Mouse (Mus musculus) right cerebral cortex, postnatal 14 days (tissue): ENCODE results near the gene Asic2.

Source experiments
- DNase-seq: peaks from one replicate; pipeline ENCODE4 v3.0.0; 2022

The Asic2 gene

DNA sequence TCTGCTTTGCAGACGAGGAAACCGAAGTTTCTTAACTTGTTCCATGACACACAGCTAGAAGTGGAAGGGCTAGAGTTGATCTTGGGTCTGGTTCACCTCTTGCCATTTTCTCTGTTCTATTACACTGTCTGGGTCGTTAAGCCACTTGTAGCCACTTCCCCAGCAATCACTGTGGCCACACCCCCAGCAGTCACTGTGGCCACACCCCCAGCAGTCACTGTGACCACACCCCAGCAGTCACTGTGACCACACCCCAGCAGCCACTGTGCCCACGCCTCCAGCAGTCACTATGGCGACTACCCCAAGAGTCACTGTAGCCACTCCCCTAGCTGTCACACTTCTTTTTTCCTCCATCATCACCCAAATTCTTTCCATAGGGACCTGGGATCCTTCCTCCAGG, 1000.7 kb downstream of the Asic2 start:
- no peak for DNase-seq

DNA sequence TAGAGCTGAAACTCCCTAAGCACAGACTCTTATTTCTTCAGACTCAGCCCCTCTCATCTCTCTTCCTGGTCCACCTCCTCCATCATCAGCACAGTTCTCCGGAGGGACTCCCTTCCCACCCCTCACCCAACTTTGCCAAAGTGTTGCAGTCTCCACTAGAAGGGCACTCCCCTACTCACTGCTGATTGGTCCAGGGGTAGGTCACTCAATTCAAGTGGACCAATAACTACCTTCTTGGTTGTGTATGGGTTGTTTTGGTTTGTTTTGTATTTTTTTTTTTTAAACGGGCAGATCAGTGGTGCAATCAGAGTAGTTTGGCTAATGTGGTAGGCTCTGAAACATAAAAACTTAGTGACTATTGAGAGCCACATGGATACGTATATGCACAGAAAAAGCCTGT, 1002.2 kb downstream of the Asic2 start:
- peak; percentile 21 for DNase-seq

DNA sequence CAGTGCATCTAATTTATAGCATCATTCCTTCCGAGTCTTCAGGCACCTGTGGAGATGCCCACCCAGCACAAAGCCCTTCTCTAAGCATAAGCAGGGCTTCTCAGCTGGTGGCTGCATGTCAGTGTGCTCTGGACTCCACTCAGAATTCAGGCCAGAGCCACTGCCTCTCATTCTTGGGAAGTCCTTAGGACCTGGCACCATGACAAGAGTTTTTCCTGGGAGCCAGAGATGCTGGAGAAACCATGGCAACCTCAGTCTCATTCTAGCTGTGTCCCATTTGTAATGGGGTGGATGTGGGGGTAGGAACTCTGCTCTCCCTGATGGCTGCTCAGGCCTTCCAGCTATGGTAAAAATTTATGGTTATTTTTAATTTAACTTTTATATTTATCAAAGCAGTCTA, 1006.9 kb downstream of the Asic2 start:
- DNase-seq, result peak; percentile 56

DNA sequence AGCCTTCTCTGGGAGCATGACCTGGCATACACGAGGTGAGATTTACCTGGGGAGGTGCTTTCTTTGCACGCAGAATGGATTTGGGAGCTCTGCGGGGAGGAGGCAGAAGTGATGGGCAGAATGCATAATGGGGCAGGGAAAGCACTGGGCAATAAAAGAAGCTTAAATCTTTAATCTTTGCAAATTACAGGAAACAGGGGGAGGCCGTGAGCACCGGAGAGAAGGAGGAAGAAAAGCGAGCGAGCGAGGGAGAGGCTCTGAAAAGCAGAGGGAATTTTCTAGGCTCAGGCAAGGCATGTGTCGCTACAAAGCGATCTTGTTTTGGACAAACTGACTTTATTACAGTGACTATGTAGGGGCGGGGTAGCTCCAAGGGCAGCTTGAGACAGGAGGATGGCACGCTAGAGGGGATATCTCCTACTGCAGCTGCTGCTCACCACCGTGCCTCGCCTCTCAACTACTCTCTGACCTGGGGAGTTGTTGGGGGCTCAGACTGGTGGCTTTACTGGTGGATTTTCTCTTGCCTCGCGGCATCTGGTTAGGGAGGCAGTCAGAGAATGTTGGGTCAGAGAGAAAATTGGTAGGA, 1010.1 kb downstream of the Asic2 start:
- DNase-seq, result no peak

DNA sequence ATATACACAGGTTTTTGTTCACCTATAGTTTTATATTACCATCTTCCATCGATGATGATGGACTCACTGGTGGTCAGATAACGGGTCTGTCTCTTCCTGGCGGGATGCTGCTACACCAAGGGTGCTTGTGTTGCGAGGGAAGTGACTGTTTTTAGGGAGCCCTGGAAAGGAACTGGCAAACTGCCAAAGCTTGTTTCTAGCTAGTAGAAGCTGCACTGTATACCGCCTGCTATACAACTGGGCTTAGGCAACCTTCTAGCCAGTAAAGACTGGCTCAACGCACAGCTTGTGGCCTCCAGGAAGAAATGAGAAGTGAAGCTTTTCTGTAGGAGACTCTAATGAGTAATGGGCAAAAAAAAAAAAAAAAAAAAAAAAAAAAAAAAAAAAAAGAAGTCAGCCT, 1012.3 kb downstream of the Asic2 start:
- DNase-seq, result no peak

DNA sequence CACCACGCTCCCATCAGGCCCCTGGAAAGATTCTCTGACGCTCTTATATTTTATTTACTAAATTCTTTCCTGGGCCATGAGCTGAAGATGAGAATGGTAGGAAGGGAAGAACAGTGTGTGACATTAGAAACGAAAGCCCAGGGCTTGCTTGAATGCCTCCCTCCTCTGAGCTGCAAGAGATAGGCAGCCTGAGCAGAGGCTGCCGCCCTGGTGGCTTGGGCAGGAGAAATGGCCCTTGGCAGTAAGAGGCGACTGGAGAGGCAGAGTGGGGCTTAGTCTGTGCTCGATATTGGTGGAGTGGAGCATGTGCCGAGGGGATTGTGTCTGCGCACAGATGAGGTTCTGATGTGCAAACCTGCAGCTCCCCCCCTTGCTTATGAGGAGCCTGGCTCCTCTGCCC, 1014.1 kb downstream of the Asic2 start:
- no peak for DNase-seq

DNA sequence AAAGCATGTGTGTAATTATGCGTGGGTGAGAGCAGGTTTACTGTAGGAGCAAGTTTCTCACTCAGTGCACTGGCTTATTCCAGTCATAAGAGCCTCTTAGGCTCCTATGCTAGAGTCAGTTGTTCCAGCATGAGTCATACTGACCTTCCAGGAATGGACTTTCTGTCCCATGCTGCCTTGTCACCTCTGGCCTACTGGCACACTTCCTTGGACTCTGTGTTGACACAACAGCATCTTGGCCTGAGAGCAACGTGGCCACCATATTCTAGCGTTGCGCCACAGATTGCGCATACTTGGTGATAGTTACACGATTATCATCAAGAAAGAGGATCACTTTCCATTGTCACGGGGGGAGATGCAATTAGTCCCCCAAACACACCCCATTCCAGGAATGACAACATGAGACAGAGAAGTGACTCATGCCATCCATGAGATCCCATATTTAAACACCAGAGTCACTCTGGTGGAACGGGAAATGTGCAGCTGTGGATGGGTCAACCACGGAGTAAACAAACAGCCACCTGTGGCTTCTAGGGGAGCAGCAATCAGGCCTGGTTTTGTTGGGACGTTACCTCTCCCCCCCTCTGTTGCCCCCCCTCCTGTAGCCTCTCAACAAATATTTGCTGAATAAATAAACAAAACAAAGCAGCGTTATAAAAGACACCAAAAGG, 1019.1 kb downstream of the Asic2 start:
- no peak for DNase-seq

DNA sequence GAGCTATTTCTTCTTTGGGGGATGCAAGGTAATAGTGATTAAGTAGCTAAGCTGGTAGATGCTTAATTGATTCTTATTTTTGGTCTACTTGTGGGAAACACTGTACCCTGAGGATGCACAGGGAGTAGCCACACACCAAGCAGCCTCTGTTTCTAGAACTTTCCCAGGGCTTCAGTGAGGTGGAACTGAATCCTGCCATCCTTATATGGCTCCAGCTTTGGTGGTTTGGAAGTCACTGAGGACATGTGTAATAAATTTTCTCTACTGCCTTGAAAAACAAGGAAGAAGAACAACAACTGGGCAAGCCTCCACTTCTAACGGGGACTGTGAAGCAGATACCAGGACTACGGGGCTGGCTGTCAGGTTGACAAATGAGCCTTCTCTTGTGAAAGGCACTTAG, 1020.2 kb downstream of the Asic2 start:
- no peak for DNase-seq

DNA sequence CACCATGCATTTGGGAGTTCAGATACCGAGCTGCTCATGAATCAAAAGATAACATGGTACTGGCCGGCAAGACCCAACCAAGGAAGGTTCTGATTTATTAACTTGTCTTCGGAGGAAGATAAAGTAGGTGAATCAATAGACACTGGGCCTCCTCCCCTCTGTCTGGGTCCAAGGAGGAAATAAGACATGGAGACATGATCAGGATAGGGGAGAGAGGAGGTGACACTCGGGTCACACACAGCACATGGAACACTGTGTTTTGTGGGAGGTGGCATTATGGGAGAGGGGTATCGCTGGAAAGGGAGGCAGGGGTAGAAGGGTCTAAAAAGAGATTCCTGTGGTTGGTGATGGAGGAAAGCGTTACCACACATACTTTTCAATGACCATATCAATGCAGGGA, 1022.1 kb downstream of the Asic2 start:
- no peak for DNase-seq

DNA sequence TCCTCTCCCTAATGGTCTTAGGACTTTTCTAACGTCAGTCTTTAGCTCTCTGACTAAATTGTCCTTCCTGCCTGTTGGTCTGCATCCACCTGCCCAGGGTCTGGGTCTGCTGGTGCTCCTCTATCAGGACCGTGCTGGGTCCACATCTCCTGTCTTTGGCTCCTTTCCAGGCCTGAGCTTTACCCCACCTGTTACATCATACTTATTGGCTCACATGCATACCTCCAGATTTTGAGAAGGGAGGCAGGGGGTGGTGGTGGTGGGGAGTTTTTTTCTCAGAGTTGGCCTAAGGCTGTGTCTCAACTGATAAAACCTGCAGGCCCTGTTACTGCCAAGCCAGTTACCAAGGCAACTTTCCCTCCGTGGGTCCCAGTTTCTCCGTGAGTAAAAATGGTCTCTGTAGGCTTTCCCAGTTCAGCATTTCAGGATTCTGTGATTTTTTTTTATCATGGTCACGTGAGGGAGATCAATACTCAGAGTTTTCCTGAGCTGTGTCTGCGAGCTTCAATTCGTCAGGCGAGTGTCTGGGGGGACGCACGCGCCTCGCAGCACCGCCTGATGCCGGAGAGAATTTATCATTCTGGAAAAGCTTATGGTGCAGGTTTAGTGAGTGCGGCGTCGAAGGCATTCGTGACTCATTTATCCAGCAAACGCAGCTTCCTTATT, 1044.8 kb downstream of the Asic2 start:
- DNase-seq, result peak; percentile 38

DNA sequence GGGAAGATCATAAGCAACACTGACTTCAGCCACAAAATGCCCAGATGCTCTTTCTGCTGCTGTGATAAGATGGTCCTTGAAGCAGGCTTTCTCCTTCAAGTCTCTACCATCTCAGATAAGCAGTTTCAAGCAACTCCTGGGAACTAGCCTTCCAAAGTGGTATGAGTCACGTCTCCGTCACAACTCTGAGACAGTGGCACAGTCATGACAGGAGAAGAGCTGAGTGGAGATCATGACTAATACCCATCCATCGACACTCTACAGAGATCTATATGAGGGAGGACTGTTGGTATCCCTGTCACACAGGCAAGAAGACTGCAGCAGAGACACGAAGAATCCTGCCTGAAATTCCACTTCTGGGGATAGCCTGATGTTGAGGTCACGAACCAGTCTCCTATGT, 1049.9 kb downstream of the Asic2 start:
- DNase-seq, result no peak

DNA sequence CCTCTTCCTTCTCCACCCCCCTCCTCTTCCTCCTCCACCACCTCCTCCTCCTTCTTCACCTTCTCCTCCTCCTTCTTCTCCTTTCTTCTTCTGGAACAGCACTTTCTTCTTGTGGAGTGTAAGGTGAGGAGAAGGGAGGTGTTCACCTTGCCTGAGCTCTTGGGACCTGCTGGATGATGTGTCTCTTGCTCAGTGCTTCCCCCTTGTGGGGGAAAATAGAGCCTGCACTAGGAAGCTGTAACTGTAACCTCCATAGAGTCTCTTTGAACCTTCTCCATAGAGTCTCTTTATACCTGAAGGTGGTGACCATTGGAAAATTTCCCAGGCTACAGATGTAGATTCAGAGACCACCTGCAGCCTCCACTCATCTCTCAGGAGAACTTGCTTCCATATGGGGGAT, 1050.6 kb downstream of the Asic2 start:
- DNase-seq, result no peak

DNA sequence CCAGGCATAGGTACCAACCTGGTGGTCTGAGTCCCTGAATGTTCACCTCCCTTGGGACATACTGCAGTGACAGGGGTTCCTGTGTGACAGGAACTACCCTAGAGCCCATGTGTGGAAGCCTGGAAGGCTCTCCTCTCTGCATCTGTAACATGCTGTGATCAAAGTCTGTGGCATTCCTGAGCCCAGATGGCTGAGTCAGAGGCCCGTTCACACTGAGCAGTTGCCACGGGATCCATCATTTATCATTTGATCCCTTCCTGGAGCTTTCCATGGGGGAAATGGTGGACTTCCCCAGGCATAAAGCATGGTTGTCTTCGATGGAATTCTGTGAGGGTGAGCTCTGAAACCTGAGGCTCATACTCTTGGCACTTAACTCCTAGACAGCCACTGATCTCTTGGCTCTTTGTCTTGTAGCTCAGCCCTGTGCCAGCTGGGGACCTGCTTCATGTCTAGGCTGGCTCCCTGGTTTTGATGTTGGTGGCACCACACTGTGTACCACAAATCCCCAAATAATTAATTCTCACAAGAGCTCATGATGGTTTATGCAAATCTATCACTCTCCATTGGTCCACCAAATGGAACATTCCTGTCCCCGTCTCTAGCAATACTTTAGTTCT, 1054.7 kb downstream of the Asic2 start:
- no peak for DNase-seq

DNA sequence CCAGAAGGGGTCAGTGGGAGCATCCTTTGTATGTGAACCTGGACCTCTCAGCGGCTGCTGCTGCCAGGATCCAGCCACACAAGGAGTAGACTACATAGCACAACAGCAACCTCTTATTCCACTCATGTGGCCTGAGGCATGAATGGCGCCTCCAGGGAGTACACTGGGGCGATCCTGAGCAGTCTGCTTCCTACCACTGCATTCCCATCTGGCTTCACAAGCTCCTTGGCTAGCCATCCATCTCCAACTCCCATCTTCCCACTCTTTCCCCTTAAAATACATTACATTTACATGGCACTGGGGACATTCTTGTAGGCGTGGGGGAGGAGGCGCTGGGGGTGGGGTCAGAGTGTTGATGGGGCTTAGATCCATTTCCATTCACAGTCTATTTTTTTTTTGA, 1055.5 kb downstream of the Asic2 start:
- peak; percentile 23 for DNase-seq

DNA sequence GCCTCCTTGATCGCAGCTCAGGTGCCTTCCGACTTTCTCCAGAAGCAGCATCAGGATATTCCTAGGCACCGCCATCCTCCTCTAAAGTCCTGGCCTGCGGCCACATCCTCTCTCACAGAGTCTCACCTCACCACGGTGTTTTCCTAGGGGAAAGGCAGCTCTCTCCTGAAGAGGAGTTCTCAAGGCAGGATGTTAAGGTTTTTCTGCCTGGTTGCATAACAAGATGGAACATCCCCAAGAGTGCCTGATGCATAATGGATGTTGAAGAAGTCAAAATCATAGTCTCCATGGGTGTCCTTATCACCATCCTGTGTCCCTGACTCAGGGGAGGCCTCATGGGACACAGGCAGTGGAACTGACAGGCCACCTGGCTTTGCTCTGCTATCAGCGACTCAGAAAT, 1060.4 kb downstream of the Asic2 start:
- no peak for DNase-seq

DNA sequence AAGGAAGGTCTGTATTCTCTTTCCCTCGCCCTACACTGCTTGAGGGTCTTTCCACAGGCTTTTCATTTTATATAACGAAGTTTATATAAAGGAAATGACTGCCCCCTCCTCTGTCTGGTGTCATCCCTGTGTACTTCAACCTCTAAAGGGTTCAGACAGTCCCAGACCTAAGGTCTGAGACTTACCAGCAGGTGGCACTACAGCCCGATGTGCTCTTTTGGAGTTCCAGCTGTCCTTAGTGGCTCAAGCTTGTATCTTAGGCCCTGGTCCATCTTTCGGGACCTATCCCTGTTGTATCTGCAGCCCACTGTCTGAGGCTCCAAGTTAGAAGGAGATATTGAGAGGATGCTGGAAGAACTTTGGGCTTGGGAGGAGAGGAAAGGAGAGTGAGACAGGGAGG, 1061.8 kb downstream of the Asic2 start:
- DNase-seq, result peak; percentile 76

DNA sequence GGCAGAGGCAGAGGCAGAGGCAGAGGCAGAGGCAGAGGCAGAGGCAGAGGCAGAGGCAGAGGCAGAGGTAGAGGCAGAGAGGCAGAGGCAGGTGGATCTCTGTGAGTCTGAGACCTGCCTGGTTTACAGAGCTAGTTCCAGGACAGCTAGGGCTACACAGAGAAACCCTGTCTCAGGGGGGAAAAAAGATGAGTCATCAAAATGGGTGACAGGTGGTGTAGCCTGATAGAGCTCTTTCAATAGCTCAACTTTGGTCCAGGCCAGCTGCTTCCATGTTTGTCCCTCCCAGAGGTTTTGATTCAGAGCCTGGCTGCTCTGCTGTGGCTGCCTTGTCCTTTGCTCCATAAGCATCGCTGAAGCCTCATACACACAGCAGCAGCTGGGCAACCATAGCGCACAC, 1063.7 kb downstream of the Asic2 start:
- no peak for DNase-seq

DNA sequence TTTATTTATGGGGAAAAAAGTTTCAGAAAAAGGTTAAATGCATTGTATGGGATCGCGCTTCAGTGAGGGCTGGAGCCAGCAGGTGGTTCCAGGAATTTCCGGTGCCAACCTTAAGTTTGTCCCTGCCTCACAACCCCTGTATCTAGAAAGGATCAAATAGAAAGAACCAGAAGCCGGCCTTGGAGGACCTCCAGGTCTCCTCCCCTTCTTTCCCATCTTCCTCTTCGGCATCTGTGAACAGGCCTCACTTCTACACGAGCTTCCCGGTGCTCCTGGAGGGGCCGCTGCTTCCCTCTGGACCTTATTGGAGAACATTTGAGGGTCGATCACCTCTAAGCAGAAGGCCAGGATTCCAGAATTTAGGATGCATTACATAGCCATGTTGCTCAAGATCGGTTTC, 1064.8 kb downstream of the Asic2 start:
- DNase-seq, result no peak

DNA sequence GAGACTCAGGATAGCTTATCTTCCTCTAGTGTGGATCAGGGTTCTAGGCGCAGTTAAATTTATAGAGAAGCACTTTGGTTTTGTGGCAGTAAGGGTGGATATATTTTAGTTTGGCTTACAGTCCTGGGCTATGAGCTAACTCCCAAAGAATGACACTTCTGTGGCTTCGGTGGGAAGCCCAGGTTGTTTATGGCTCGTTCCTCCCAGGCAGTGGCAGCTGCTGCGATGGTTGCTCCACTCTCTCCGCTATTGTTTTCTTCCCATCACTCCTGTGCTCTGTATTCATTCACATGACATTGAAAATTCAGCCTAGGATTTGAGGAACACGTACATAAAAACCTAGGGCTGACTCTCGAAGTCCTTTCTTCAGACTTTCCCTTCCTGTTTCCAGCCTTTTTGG, 1065.6 kb downstream of the Asic2 start:
- no peak for DNase-seq

DNA sequence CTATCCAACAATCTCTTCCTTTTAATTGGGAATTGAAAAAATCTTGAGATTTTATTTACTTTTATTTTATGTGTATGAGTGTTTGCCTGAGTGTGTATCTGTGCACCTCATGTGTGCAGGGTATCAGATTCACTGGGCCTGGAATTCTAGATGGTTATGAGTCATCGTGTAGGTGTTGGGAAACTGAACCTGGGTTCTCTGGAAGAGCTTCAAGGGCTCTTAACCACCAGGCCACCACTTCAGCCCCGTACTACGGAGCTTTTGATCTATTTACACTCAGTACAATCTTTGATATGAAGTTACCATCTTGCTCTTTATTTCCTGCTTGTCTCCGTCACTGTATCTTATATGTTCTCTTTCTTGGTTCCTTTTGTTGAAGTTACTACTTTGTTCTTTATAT, 1067.7 kb downstream of the Asic2 start:
- DNase-seq, result no peak

DNA sequence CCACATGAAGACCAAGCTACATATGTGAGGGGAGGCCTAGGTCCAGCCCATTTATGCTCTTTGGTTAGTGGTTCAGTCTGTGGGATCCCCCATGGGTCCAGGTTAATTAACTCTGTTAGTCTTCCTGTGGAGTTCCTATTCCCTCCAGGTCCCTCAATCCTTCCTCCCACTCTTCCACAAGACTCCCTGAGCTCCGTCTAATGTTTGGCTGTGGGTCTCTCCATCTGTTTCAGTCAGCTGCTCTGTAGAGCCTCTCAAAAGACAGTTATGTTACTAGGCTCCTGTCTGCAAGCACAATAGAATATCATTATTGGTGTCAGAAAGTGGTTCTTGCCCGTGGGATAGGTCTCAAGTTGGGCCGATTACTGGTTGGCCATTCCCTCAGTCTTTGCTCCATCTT, 1072.4 kb downstream of the Asic2 start:
- DNase-seq, result no peak

DNA sequence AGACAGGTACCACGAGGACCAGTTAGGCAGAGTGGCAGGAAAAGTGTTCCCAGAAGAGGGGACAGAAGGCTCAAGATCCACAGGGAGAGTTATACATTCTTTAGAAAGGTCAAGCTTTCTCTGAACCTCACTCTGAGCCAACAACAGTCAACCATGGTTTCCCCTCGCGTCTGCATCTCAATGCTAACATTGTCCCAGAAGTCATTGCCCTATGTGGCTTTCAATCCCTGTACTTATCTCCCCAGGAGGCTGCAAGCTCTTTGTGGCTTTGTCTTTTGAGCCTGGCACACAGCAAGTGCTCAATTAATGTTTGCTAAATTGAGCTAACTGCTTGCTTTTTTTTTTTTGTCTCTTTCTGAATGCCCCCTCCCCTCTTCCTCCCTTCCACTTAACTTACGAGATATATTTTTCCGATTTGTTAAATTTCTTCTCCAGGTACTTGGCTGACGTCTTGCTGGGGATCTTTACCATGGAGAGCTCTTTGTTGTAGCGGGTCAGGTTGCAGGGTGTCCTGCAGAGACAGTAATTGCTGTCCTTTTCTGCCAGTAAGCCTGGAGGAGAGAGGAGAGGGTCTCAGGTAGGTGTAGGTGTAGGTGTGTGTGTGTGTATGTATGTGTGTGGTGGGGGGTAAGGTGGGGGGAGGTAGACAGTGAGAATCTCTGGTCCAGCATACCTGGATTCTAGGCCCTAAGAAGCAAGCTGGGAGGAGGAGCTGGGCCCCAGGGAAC, 1078.8 kb downstream of the Asic2 start:
- DNase-seq, result no peak

DNA sequence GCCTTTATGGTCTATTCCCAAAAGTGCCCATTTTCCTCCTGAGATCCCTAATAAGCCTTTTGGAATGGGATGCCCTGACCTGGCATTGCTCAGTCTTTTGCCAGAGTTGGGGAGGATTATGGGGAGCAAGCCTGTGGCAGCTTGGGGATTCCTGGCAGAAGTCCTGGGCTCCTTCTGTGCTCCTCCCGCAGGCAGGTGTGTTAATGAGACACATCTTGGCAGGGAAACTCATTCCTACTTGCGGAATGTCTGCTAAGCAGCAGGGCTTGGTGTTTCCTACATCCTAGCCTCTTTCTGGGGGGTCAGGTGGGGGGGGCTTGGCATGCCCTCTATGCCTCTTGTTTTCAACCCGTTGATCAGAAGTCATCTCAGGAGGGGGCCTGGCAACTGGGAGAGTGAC, 1081.2 kb downstream of the Asic2 start:
- no peak for DNase-seq

DNA sequence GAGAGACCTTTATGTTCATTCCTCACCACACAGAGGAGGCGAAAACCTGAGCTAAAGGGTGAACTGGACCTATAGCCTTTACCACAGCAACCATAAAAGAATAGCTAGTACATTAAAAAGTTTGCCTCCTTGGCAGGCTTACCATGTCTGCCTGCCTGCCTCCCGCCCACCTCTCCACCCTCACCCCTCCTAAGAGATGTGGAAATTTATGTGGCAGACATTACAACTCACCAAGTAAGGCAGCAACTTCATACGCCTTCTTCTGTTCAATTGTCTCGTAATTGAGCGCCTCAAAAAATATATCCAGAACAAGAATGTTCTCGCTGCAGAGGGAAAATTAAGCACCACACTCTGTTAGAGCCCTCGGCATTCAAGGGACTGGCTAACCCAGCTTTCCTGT, 1081.9 kb downstream of the Asic2 start:
- DNase-seq, result no peak
